Mouse (Mus musculus) G1E (cell line): Measurements from ENCODE around the gene Dmrt3.

Experiments
- CTCF ChIP-seq: IDR thresholded peaks from 2 replicates; pipeline ENCODE4 v1.5.1; 2012; ENCODE audit warnings: low read depth, low read length, inconsistent platforms, mixed read lengths
- GATA1 ChIP-seq: IDR thresholded peaks from 2 replicates; pipeline ENCODE4 v1.6.1; 2012; ENCODE audit warnings: borderline replicate concordance, low read length, inconsistent platforms, mixed read lengths

DNA sequence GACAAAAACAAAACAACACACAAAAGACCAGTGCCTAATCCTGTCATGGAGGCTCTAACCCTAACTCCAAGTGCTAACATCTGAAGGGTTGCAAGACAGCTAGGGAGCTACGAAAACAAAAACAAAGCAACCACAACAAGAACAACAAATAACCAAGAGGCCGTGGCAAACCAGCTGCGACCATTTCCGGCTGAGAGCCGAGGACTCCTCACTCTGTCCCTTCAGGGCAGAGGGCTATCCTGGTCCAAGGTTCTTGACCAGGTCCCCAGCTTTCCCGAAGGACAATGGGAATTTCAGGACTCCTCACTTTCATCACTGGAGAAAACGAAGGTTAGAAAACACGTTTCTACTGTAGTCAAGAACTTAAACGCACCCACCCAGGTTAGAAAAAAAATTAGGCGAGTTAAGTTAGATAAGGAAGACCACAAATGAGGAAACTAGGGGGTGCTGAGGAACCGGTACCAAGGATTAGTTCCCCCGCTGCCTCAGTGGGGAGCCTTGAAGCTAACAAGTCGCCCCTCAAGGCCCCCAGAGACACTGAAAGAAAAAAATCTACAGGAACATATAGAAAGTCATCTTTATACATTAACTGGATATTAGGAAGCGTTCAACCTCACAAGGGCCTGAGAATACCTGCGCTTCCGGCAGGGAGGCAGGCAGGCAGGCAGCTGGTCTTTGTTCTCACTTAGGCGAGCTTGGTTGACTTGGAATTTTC is 60.6 kb downstream of the Dmrt3 start:
- no peak for TF ChIP-seq CTCF
- no peak for TF ChIP-seq GATA1
